ENCODE assay signal across 9 mouse cellular contexts in the genomic region with DNA sequence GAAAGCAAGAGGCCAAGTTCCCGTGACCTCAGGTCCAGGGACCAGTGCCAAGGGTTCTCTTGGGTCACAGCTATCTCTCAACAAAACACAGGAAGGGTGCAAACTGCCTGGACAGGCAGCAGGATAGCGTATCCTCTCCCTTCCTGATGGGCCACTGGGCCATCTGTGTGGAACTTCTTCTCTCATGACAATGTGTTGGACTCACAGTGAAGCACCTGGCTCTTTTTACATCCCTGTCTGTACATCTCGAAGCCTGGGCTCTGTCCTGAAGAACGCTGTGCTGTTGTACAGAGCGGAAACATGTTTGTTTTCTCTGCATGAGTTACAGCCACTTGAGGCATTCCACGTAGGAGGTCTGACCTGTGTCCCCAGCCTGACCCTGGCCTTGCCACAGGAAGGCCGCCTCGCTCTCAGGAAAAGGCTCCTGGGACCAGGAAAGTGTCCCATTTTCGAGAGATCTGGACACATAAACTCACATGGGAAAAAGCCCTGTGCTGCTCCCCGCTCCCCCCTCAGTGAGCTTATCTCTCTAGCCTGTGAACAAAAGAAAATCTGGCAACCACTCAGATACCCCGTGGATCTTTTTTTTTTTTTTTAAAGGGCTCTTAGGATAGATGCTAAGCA. TPM values are rescaled to one million over a fixed set of nuclear protein-coding genes. Genes with fewer than 3 reads are reported as not detected.
DNase-seq lines count a peak whose midpoint lies in the region; ATAC-seq and TF ChIP-seq lines count a peak whose summit lies in the region.
"Had no signal": no experiment of that assay in that cellular context is flagged by ENCODE, and none has a peak within 500 bp of the region (broad histone marks: within the 10 kb centered on the region; RNA-seq: fewer than 3 reads in every experiment).

No protein-coding gene starts in this region.

- TF ChIP-seq CTCF in lung, adult 2 months (IDR thresholded peaks at IDR 0.05; ENCODE audit: insufficient read depth, low read length): no peak
- no peak for TF ChIP-seq CTCF in small intestine, adult 2 months (IDR thresholded peaks at IDR 0.05; ENCODE audit: extremely low read depth, insufficient read length, insufficient replicate concordance, low read depth, low read length)

- DNase-seq in lung, adult 2 months: peak; percentile 32
- no peak for DNase-seq in lung, postnatal 14 days
- DNase-seq in heart, adult 9 months (ENCODE audit: low spot score in 2 of 2): peak; percentile 82 to 84
- DNase-seq in left cerebral cortex, adult 11 months (ENCODE audit: low spot score): no peak
- no peak for DNase-seq in thymus, postnatal 25 days
- DNase-seq in cerebellum, adult 9-10 months: no peak

- no peak overlapping the region for H3K9ac ChIP-seq in kidney, embryonic 15.5 days

- H3K27ac ChIP-seq in kidney, embryonic 15.5 days: peak overlapping the region; percentile 73
- H3K27ac ChIP-seq in small intestine, adult 2 months (ENCODE audit: insufficient read depth, low read depth, low read length): peak overlapping the region; percentile 7; the same call in 1 of the 2 replicates

- H3K9me3 ChIP-seq in kidney, embryonic 15.5 days (replicated peaks): no peaks in the 10 kb centered on the region
- H3K9me3 ChIP-seq: G1E had no signal

- no peak for TF ChIP-seq POLR2A in lung, adult 2 months (IDR thresholded peaks at IDR 0.05; ENCODE audit: borderline replicate concordance, extremely low read depth, low read depth, low read length)
- TF ChIP-seq POLR2A in small intestine, adult 2 months (IDR thresholded peaks at IDR 0.05; ENCODE audit: low read depth, low read length): no peak

- H3K36me3 ChIP-seq in kidney, embryonic 15.5 days: no peaks in the 10 kb centered on the region
- H3K36me3 ChIP-seq in small intestine, adult 2 months (ENCODE audit: control insufficient read depth, insufficient read depth, low read length): no peaks in the 10 kb centered on the region
- H3K36me3 ChIP-seq: G1E had no signal

- no peak overlapping the region for H3K4me3 ChIP-seq in lung, adult 2 months (replicated peaks; ENCODE audit: extremely low read depth, low read depth, low read length)
- no peak overlapping the region for H3K4me3 ChIP-seq in kidney, embryonic 15.5 days (replicated peaks)
- H3K4me3 ChIP-seq in small intestine, adult 2 months (ENCODE audit: low read depth, low read length): no peak overlapping the region

- H3K27me3 ChIP-seq in kidney, embryonic 15.5 days: no peaks in the 10 kb centered on the region
- H3K27me3 ChIP-seq in small intestine, adult 2 months (ENCODE audit: control insufficient read depth, insufficient read depth, low read length): no peaks in the 10 kb centered on the region

- peak; percentile 59 for ATAC-seq in kidney, embryonic 15.5 days (replicated peaks; ENCODE audit: low FRiP score)

- 0 out of 2 replicates have a peak overlapping the region, but pooled peaks have one; percentile 2 for H3K4me2 ChIP-seq in kidney, embryonic 15.5 days

- peaks cover 12% of the 10 kb centered on the region for H3K4me1 ChIP-seq in lung, adult 2 months (ENCODE audit: control insufficient read depth, insufficient read depth, low read length)
- peaks cover 56% of the 10 kb centered on the region for H3K4me1 ChIP-seq in kidney, embryonic 15.5 days
- H3K4me1 ChIP-seq in small intestine, adult 2 months (ENCODE audit: control insufficient read depth, insufficient read depth, insufficient read length, low read length): 0 out of 2 replicates have a peak, but pooled peaks cover 2% of the 10 kb centered on the region

- WGBS in lung, adult 2 months: 29% methylated on average over 11 of the region's 11 CpGs
- 15% methylated on average over 11 of the region's 11 CpGs for WGBS in kidney, embryonic 15.5 days
- 52% methylated on average over 11 of the region's 11 CpGs for WGBS in small intestine, adult 2 months

RNA-seq across cellular contexts. Expression of gene Nxn, which starts 18.9 kb away (rescaled TPM):
- 16.0 and 19.1 TPM in 2 replicates for polyA plus RNA-seq in lung, adult 2 months (2012; rRNA removed)
- 30.2 and 33.1 TPM in 2 replicates for polyA plus RNA-seq in kidney, embryonic 15.5 days (2015; fragmentation: Nextera tagmentation; extraction: Ambion mirVana)
- polyA plus RNA-seq in small intestine, adult 2 months (2012; rRNA removed): 5.4 and 7.4 TPM in 2 replicates

RNA-seq across cellular contexts. Expression of gene Timm22, which starts 26.7 kb away (rescaled TPM):
- polyA plus RNA-seq in lung, adult 2 months (2012; rRNA removed): 9.8 and 10.5 TPM in 2 replicates
- 105 and 111 TPM in 2 replicates for polyA plus RNA-seq in kidney, embryonic 15.5 days (2015; fragmentation: Nextera tagmentation; extraction: Ambion mirVana)
- polyA plus RNA-seq in small intestine, adult 2 months (2012; rRNA removed): 8.9 and 10.3 TPM in 2 replicates

Comparison
In these comparisons a context has a peak if more than half of its experiments do, and no peak if none do; other contexts are left out.
1. DNase-seq: peak in lung, adult 2 months (single experiment) and heart, adult 9 months (2 of 2); none in lung, postnatal 14 days (single experiment), left cerebral cortex, adult 11 months (single experiment), thymus, postnatal 25 days (single experiment) and cerebellum, adult 9-10 months (single experiment).